Mouse (Mus musculus) MEL (cell line): Measurements from ENCODE around the gene Ppfibp1. TPM values are rescaled to one million over a fixed set of nuclear protein-coding genes. Genes with fewer than 3 reads are reported as not detected.

ENCODE experiments used
- DNase-seq: peaks from one replicate; pipeline ENCODE4 v3.0.0; 2011; ENCODE audit warnings: low read depth, low spot score
- H3K27ac ChIP-seq: 2 replicates; pipeline ENCODE4 v1.5.1; 2012; ENCODE audit warnings: low read depth, mild to moderate bottlenecking, control low read depth, low read length, moderate library complexity; ENCODE audit not compliant: control insufficient read depth
- H3K27me3 ChIP-seq, 2 experiments: fragments of 150-350 bp in 1 of 2; sonication (generic) in 1 of 2; 2 replicates each; pipeline ENCODE4 v1.6.1; 2012; ENCODE audit warnings: low read length in 2 of 2, mild to moderate bottlenecking in 2 of 2, improper control_type of control experiment in 1 of 2, moderate library complexity in 1 of 2; ENCODE audit not compliant: insufficient read depth in 2 of 2, control insufficient read depth in 1 of 2
- H3K36me3 ChIP-seq, 2 experiments: 2 replicates each; pipeline ENCODE4 v1.6.1; 2012 to 2014; ENCODE audit warnings: low read length in 2 of 2, improper control_type of control experiment in 1 of 2, inconsistent platforms in 1 of 2, mild to moderate bottlenecking in 1 of 2; ENCODE audit not compliant: insufficient read depth in 2 of 2, control insufficient read depth in 1 of 2
- H3K4me1 ChIP-seq, 2 experiments: fragments of 150-350 bp in 1 of 2; sonication (generic) in 1 of 2; 2 replicates each; pipeline ENCODE4 v1.6.1; 2012; ENCODE audit warnings: low read length in 2 of 2, improper control_type of control experiment in 1 of 2, mild to moderate bottlenecking in 1 of 2; ENCODE audit not compliant: insufficient read depth in 2 of 2, control insufficient read depth in 1 of 2
- H3K4me3 ChIP-seq, 2 experiments: fragments of 150-350 bp in 1 of 2; sonication (generic) in 1 of 2; 2 replicates each; pipeline ENCODE4 v1.5.1; 2012; ENCODE audit warnings: low read depth in 2 of 2, low read length in 2 of 2, mild to moderate bottlenecking in 2 of 2, moderate library complexity in 2 of 2, control low read depth in 1 of 2, improper control_type of control experiment in 1 of 2; ENCODE audit not compliant: control insufficient read depth in 1 of 2, insufficient read depth in 1 of 2
- H3K79me2 ChIP-seq: 2 replicates; pipeline ENCODE4 v1.6.1; 2012; ENCODE audit warnings: mild to moderate bottlenecking, low read length, moderate library complexity; ENCODE audit not compliant: control insufficient read depth, poor library complexity, insufficient read depth
- H3K9ac ChIP-seq: 2 replicates; pipeline ENCODE4 v1.6.1; 2012; ENCODE audit warnings: low read depth, mild to moderate bottlenecking, control low read depth, low read length, moderate library complexity; ENCODE audit not compliant: control insufficient read depth, poor library complexity, severe bottlenecking
- H3K9me3 ChIP-seq: fragments of 150-350 bp; sonication (generic); replicated peaks from 2 replicates; pipeline ENCODE4 v1.6.1; 2012; ENCODE audit warnings: mild to moderate bottlenecking, low read length, improper control_type of control experiment, moderate library complexity; ENCODE audit not compliant: insufficient read depth
- BHLHE40 ChIP-seq: IDR thresholded peaks from 2 replicates; pipeline ENCODE4 v1.6.1; 2012; ENCODE audit warnings: low read depth, mild to moderate bottlenecking, inconsistent platforms, low read length, improper control_type of control experiment, borderline replicate concordance
- CHD1 ChIP-seq: IDR thresholded peaks from 2 replicates; pipeline ENCODE4 v1.6.1; 2012; ENCODE audit warnings: low read depth, mild to moderate bottlenecking, inconsistent platforms, low read length, improper control_type of control experiment
- CHD2 ChIP-seq: IDR thresholded peaks from 2 replicates; pipeline ENCODE4 v1.6.1; 2011; ENCODE audit warnings: low read length, improper control_type of control experiment
- ELF1 ChIP-seq: IDR thresholded peaks from 2 replicates; pipeline ENCODE4 v1.6.1; 2014; ENCODE audit warnings: low read depth, mild to moderate bottlenecking, inconsistent platforms, low read length, improper control_type of control experiment, moderate library complexity
- ETS1 ChIP-seq: IDR thresholded peaks from 2 replicates; pipeline ENCODE4 v1.6.1; 2012; ENCODE audit warnings: low read depth, mild to moderate bottlenecking, inconsistent platforms, low read length, improper control_type of control experiment, moderate library complexity
- HCFC1 ChIP-seq: IDR thresholded peaks from 2 replicates; pipeline ENCODE4 v1.6.1; 2012; ENCODE audit warnings: low read depth, mild to moderate bottlenecking, inconsistent platforms, low read length, improper control_type of control experiment, moderate library complexity
- JUND ChIP-seq: IDR thresholded peaks from 2 replicates; pipeline ENCODE4 v1.6.1; 2011; ENCODE audit warnings: low read depth, mild to moderate bottlenecking, improper control_type of control experiment, low read length
- KAT2A ChIP-seq: conservative IDR thresholded peaks from 2 replicates; pipeline ENCODE4 v1.6.1; 2012; ENCODE audit warnings: low read depth, low read length, improper control_type of control experiment, inconsistent platforms
- MAX ChIP-seq: IDR thresholded peaks from 2 replicates; pipeline ENCODE4 v1.6.1; 2011; ENCODE audit warnings: low read length, improper control_type of control experiment
- MAZ ChIP-seq: IDR thresholded peaks from 2 replicates; pipeline ENCODE4 v1.6.1; 2012; ENCODE audit warnings: low read depth, mild to moderate bottlenecking, inconsistent platforms, low read length, improper control_type of control experiment
- MXI1 ChIP-seq: IDR thresholded peaks from 2 replicates; pipeline ENCODE4 v1.6.1; 2011; ENCODE audit warnings: mild to moderate bottlenecking, low read depth, low read length, improper control_type of control experiment
- MYC ChIP-seq: IDR thresholded peaks from 2 replicates; pipeline ENCODE4 v1.6.1; 2011; ENCODE audit warnings: low read depth, mild to moderate bottlenecking, low read length, improper control_type of control experiment, moderate library complexity
- NELFE ChIP-seq: IDR thresholded peaks from 2 replicates; pipeline ENCODE4 v1.6.1; 2011; ENCODE audit warnings: low read depth, low read length, improper control_type of control experiment
- NRF1 ChIP-seq: IDR thresholded peaks from 2 replicates; pipeline ENCODE4 v1.6.1; 2014; ENCODE audit warnings: low read depth, mild to moderate bottlenecking, inconsistent platforms, low read length, improper control_type of control experiment, moderate library complexity; ENCODE audit not compliant: poor library complexity, insufficient read depth, severe bottlenecking
- POLR2A ChIP-seq, 2 experiments: IDR thresholded peaks; 2 replicates each; pipeline ENCODE4 v1.6.1; 2011 to 2012; ENCODE audit warnings: low read length in 2 of 2, mild to moderate bottlenecking in 2 of 2, control low read depth in 1 of 2, improper control_type of control experiment in 1 of 2, low read depth in 1 of 2, moderate library complexity in 1 of 2; ENCODE audit not compliant: control insufficient read depth in 1 of 2, insufficient read depth in 1 of 2, poor library complexity in 1 of 2
- POLR2AphosphoS5 ChIP-seq: IDR thresholded peaks from 2 replicates; pipeline ENCODE4 v1.6.1; 2012; ENCODE audit warnings: low read depth, borderline replicate concordance, mild to moderate bottlenecking, inconsistent platforms, low read length, moderate library complexity, mixed read lengths
- RAD21 ChIP-seq: IDR thresholded peaks from 2 replicates; pipeline ENCODE4 v1.6.1; 2011; ENCODE audit warnings: mild to moderate bottlenecking, low read depth, low read length, improper control_type of control experiment
- RCOR1 ChIP-seq: IDR thresholded peaks from 2 replicates; pipeline ENCODE4 v1.6.1; 2012; ENCODE audit warnings: low read depth, mild to moderate bottlenecking, inconsistent platforms, low read length, improper control_type of control experiment
- SMC3 ChIP-seq: IDR thresholded peaks from 2 replicates; pipeline ENCODE4 v1.6.1; 2011; ENCODE audit warnings: low read depth, low read length, improper control_type of control experiment
- TBP ChIP-seq: IDR thresholded peaks from 2 replicates; pipeline ENCODE4 v1.8.0; 2011; ENCODE audit warnings: low read depth, low read length, improper control_type of control experiment
- TCF12 ChIP-seq: IDR thresholded peaks from 2 replicates; pipeline ENCODE4 v1.6.1; 2014; ENCODE audit warnings: low read depth, mild to moderate bottlenecking, inconsistent platforms, low read length, improper control_type of control experiment, moderate library complexity
- UBTF ChIP-seq: IDR thresholded peaks from 2 replicates; pipeline ENCODE4 v1.6.1; 2012; ENCODE audit warnings: low read depth, mild to moderate bottlenecking, inconsistent platforms, low read length, improper control_type of control experiment, moderate library complexity, borderline replicate concordance; ENCODE audit not compliant: insufficient read depth
- USF1 ChIP-seq: IDR thresholded peaks from 2 replicates; pipeline ENCODE4 v1.6.1; 2014; ENCODE audit warnings: low read depth, mild to moderate bottlenecking, inconsistent platforms, low read length, improper control_type of control experiment, moderate library complexity
- ZC3H11A ChIP-seq: IDR thresholded peaks from 2 replicates; pipeline ENCODE4 v1.6.1; 2012; ENCODE audit warnings: low read depth, mild to moderate bottlenecking, inconsistent platforms, low read length, improper control_type of control experiment
- ZKSCAN1 ChIP-seq: IDR thresholded peaks from 2 replicates; pipeline ENCODE4 v1.6.1; 2012; ENCODE audit warnings: low read depth, mild to moderate bottlenecking, inconsistent platforms, low read length, improper control_type of control experiment, moderate library complexity
- ZMIZ1 ChIP-seq: IDR thresholded peaks from 2 replicates; pipeline ENCODE4 v1.6.1; 2012; ENCODE audit warnings: low read depth, mild to moderate bottlenecking, inconsistent platforms, low read length, improper control_type of control experiment, moderate library complexity
- polyA plus RNA-seq, 2 experiments: library from polyadenylated mRNA; stranded (reverse) in 1 of 2; unstranded in 1 of 2; fragments of >175 nt in 1 of 2; fragments of >200 nt in 1 of 2; gene quantifications; 2 replicates each; pipeline versions ENCODE4 v1.2.1 to v1.2.4; 2012; ENCODE audit warnings: low replicate concordance in 2 of 2, low read depth in 1 of 2; ENCODE audit not compliant: insufficient read length in 2 of 2, insufficient read depth in 1 of 2, missing spikeins in 1 of 2
- total RNA-seq: library from RNA; depleted of rRNA; stranded (reverse); fragments of 300-350 nt; gene quantifications from 2 replicates; pipeline ENCODE4 v1.2.3, GENCODE M21; 2012

Ppfibp1 gene
- total and polyA plus RNA-seq, 3 experiments, result 12.2 to 14.6 TPM; not detected in 1

- no peak overlapping the region for H3K9ac ChIP-seq
- no peaks in the 10 kb centered on the region for H3K36me3 ChIP-seq
- no peaks in the 10 kb centered on the region for H3K9me3 ChIP-seq
- H3K4me1 ChIP-seq, result no peaks in the 10 kb centered on the region
- no peak for TF ChIP-seq UBTF
- TF ChIP-seq BHLHE40, result no peak
- no peak for TF ChIP-seq ZMIZ1
- no peak for TF ChIP-seq NRF1
- no peak for TF ChIP-seq POLR2A (IDR thresholded peaks at IDR 0.05; ENCODE audit: control insufficient read depth in 1 of 2, insufficient read depth in 1 of 2, low read depth in 1 of 2, low read length in 2 of 2, poor library complexity in 1 of 2)
- TF ChIP-seq HCFC1, result no peak
- no peak for TF ChIP-seq TCF12
- no peak for TF ChIP-seq TBP
- TF ChIP-seq JUND, result no peak
- no peak for TF ChIP-seq ELF1
- no peak for TF ChIP-seq CHD2
- TF ChIP-seq SMC3, result no peak
- TF ChIP-seq MAX, result no peak
- DNase-seq, result no peak
- no peaks in the 10 kb centered on the region for H3K27me3 ChIP-seq
- no peak overlapping the region for H3K27ac ChIP-seq
- no peaks in the 10 kb centered on the region for H3K79me2 ChIP-seq
- H3K4me3 ChIP-seq, result no peak overlapping the region
Measured at GRCm38 (mm10) chr6:146970811-146971210, 82.5 kb downstream of the Ppfibp1 start.

- H3K9ac ChIP-seq, result no peak overlapping the region
- H3K79me2 ChIP-seq, result no peaks in the 10 kb centered on the region
- H3K27me3 ChIP-seq, result no peaks in the 10 kb centered on the region
- H3K27ac ChIP-seq, result no peak overlapping the region
- no peaks in the 10 kb centered on the region for H3K9me3 ChIP-seq
- H3K36me3 ChIP-seq, result no peaks in the 10 kb centered on the region
- H3K4me1 ChIP-seq, result no peaks in the 10 kb centered on the region
- DNase-seq, result no peak
- TF ChIP-seq USF1 (no peak), MAZ (no peak), TCF12 (no peak), ZC3H11A (no peak), RCOR1 (no peak), ZKSCAN1 (no peak), NELFE (no peak), ZMIZ1 (no peak), KAT2A (no peak), CHD1 (no peak), MYC (no peak), RAD21 (no peak), BHLHE40 (no peak), ETS1 (no peak), SMC3 (no peak), MXI1 (no peak), POLR2AphosphoS5 (no peak), NRF1 (no peak), UBTF (no peak)
- H3K4me3 ChIP-seq, result no peak overlapping the region
Measured at GRCm38 (mm10) chr6:146971366-146971765, 83.1 kb downstream of the Ppfibp1 start.
